In genomic region chr1:93755618-93756017, GRCm38 (mm10) we compare ENCODE assay signal across 9 mouse cellular contexts. TPM values are rescaled to one million over a fixed set of nuclear protein-coding genes. Genes with fewer than 3 reads are reported as not detected.
DNase-seq lines count a peak whose midpoint lies in the region; ATAC-seq and TF ChIP-seq lines count a peak whose summit lies in the region.
"Had no signal": no experiment of that assay in that cellular context is flagged by ENCODE, and none has a peak within 500 bp of the region (broad histone marks: within the 10 kb centered on the region; RNA-seq: fewer than 3 reads in every experiment).

No protein-coding gene starts in this region.

- no peaks in the 10 kb centered on the region for H3K9me3 ChIP-seq in kidney, postnatal 0 days (replicated peaks; ENCODE audit: low read length)
- H3K9me3 ChIP-seq in embryonic facial prominence, embryonic 12.5 days: no peaks in the 10 kb centered on the region
- no peaks in the 10 kb centered on the region for H3K9me3 ChIP-seq in intestine, postnatal 0 days (ENCODE audit: control insufficient read depth)

- WGBS in kidney, postnatal 0 days: 17% methylated on average over 7 of the region's 7 CpGs
- 29% methylated on average over 7 of the region's 7 CpGs for WGBS in embryonic facial prominence, embryonic 12.5 days
- 20% methylated on average over 7 of the region's 7 CpGs for WGBS in intestine, postnatal 0 days

- peak overlapping the region; percentile 99 for H3K4me3 ChIP-seq in kidney, postnatal 0 days (replicated peaks; ENCODE audit: low read depth, low read length)
- peak overlapping the region; percentile 97 for H3K4me3 ChIP-seq in embryonic facial prominence, embryonic 12.5 days
- peak overlapping the region; percentile 99 for H3K4me3 ChIP-seq in intestine, postnatal 0 days (ENCODE audit: low read depth, low read length)

- no peak for DNase-seq in kidney, postnatal 0 days (ENCODE audit: low spot score)
- DNase-seq in kidney, postnatal 36 days: no peak
- peak; percentile 23 for DNase-seq in naive thymus-derived CD4-positive, alpha-beta T cell, adult 2 months (ENCODE audit: low read depth)
- no peak for DNase-seq in cerebellum, adult 8-10 months
- no peak for DNase-seq in right cerebral cortex, postnatal 10 days (ENCODE audit: low spot score in 2 of 2)
- DNase-seq in kidney, adult 9 months: no peak
- DNase-seq: right cerebral cortex, postnatal 4 days had no signal

- peaks cover 1% of the 10 kb centered on the region; the same call in 1 of the 2 replicates for H3K36me3 ChIP-seq in kidney, postnatal 0 days (ENCODE audit: insufficient read depth, low read length)
- H3K36me3 ChIP-seq in embryonic facial prominence, embryonic 12.5 days: peaks cover 1% of the 10 kb centered on the region
- H3K36me3 ChIP-seq in intestine, postnatal 0 days (ENCODE audit: control insufficient read depth, insufficient read depth): peaks cover under 1% of the 10 kb centered on the region; the same call in 1 of the 2 replicates

- peak overlapping the region; percentile 88 for H3K4me2 ChIP-seq in kidney, postnatal 0 days (ENCODE audit: low read length)
- H3K4me2 ChIP-seq in embryonic facial prominence, embryonic 12.5 days (replicated peaks): peak overlapping the region; percentile 89
- peak overlapping the region; percentile 83 for H3K4me2 ChIP-seq in intestine, postnatal 0 days (replicated peaks; ENCODE audit: low read depth)

- 0 out of 2 replicates have a peak, but pooled peaks cover 3% of the 10 kb centered on the region for H3K4me1 ChIP-seq in kidney, postnatal 0 days (replicated peaks; ENCODE audit: insufficient read depth, low read length)
- H3K4me1 ChIP-seq in embryonic facial prominence, embryonic 12.5 days: peaks cover 6% of the 10 kb centered on the region; the same call in 1 of the 2 replicates
- H3K4me1 ChIP-seq in intestine, postnatal 0 days (replicated peaks; ENCODE audit: control insufficient read depth, insufficient read depth, low read length): peaks cover 7% of the 10 kb centered on the region

- H3K27ac ChIP-seq in kidney, postnatal 0 days: no peak overlapping the region
- no peak overlapping the region for H3K27ac ChIP-seq in embryonic facial prominence, embryonic 12.5 days
- H3K27ac ChIP-seq in intestine, postnatal 0 days (ENCODE audit: low read depth, low read length): no peak overlapping the region

- TF ChIP-seq CTCF in kidney, postnatal 0 days (IDR thresholded peaks at IDR 0.05; ENCODE audit: low read depth): no peak
- TF ChIP-seq CTCF in intestine, postnatal 0 days (IDR thresholded peaks at IDR 0.05; ENCODE audit: low read depth): no peak

- peak overlapping the region; percentile 94; the same call in 1 of the 2 replicates for H3K9ac ChIP-seq in kidney, postnatal 0 days (ENCODE audit: low read depth, low read length)
- peak overlapping the region; percentile 91 for H3K9ac ChIP-seq in embryonic facial prominence, embryonic 12.5 days
- peak overlapping the region; percentile 85 for H3K9ac ChIP-seq in intestine, postnatal 0 days (ENCODE audit: low read depth, low read length)

- ATAC-seq in kidney, postnatal 0 days (replicated peaks; ENCODE audit: low FRiP score, low read depth): no peak
- ATAC-seq in embryonic facial prominence, embryonic 12.5 days (ENCODE audit: insufficient number of reproducible peaks, insufficient read depth, low FRiP score, low TSS enrichment): no peak
- ATAC-seq in intestine, postnatal 0 days: no peak

- no peaks in the 10 kb centered on the region for H3K27me3 ChIP-seq in kidney, postnatal 0 days (ENCODE audit: insufficient read depth, low read length)
- H3K27me3 ChIP-seq in embryonic facial prominence, embryonic 12.5 days: no peaks in the 10 kb centered on the region
- no peaks in the 10 kb centered on the region for H3K27me3 ChIP-seq in intestine, postnatal 0 days (replicated peaks; ENCODE audit: control insufficient read depth, insufficient read depth, low read length)

RNA-seq across cellular contexts. Expression of gene Thap4, which starts 1.0 kb away (rescaled TPM):
- 82.5 and 82.9 TPM in 2 replicates for polyA plus RNA-seq in kidney, postnatal 0 days (2015; fragmentation: Nextera tagmentation; extraction: Ambion mirVana)
- polyA plus RNA-seq in embryonic facial prominence, embryonic 12.5 days (2016; fragmentation: Nextera tagmentation; extraction: Ambion mirVana): 53.2 and 57.4 TPM in 2 replicates
- 56.6 and 59.0 TPM in 2 replicates for polyA plus RNA-seq in intestine, postnatal 0 days (2015; fragmentation: Nextera tagmentation; extraction: Ambion mirVana)

RNA-seq across cellular contexts. Expression of gene Atg4b, which starts 4.3 kb away (rescaled TPM):
- 84.6 and 88.4 TPM in 2 replicates for polyA plus RNA-seq in kidney, postnatal 0 days (2015; fragmentation: Nextera tagmentation; extraction: Ambion mirVana)
- 101 and 102 TPM in 2 replicates for polyA plus RNA-seq in embryonic facial prominence, embryonic 12.5 days (2016; fragmentation: Nextera tagmentation; extraction: Ambion mirVana)
- 66.7 and 66.9 TPM in 2 replicates for polyA plus RNA-seq in intestine, postnatal 0 days (2015; fragmentation: Nextera tagmentation; extraction: Ambion mirVana)

RNA-seq across cellular contexts. Expression of gene Dtymk, which starts 46.1 kb away (rescaled TPM):
- 179 and 191 TPM in 2 replicates for polyA plus RNA-seq in kidney, postnatal 0 days (2015; fragmentation: Nextera tagmentation; extraction: Ambion mirVana)
- 272 and 277 TPM in 2 replicates for polyA plus RNA-seq in embryonic facial prominence, embryonic 12.5 days (2016; fragmentation: Nextera tagmentation; extraction: Ambion mirVana)
- 85.8 and 87.1 TPM in 2 replicates for polyA plus RNA-seq in intestine, postnatal 0 days (2015; fragmentation: Nextera tagmentation; extraction: Ambion mirVana)

RNA-seq across cellular contexts. Expression of gene Ing5, which starts 48.1 kb away (rescaled TPM):
- 9.6 and 11.4 TPM in 2 replicates for polyA plus RNA-seq in kidney, postnatal 0 days (2015; fragmentation: Nextera tagmentation; extraction: Ambion mirVana)
- polyA plus RNA-seq in embryonic facial prominence, embryonic 12.5 days (2016; fragmentation: Nextera tagmentation; extraction: Ambion mirVana): 18.2 and 20.9 TPM in 2 replicates
- 6.0 and 7.2 TPM in 2 replicates for polyA plus RNA-seq in intestine, postnatal 0 days (2015; fragmentation: Nextera tagmentation; extraction: Ambion mirVana)
